Mouse (Mus musculus): ENCODE results near the gene Adamts3.
A peak's percentile ranks its signal among the peaks of the same experiment; 100 is the strongest.

Gene Adamts3

DNA sequence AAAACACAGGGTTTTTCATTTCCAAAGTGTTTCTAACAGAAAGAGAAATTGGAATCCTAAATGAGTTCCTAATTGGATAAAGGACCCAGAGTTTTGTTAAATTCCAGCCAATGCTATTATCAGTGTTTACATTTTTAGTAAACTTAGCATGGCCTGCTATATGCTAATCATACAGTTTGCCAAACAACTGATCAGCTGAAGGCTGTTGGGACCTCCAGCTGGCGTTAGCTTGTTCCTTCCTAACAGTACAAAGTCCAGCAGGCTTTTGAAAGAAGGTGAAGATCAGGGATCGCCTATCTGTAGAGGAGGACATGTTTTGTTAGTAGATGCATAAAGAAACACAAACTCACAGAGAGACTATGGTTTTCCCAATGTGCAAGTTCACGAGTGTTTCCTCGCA lies 173.7 kb downstream of the Adamts3 start:
- no peak for DNase-seq (ENCODE audit: low spot score)

DNA sequence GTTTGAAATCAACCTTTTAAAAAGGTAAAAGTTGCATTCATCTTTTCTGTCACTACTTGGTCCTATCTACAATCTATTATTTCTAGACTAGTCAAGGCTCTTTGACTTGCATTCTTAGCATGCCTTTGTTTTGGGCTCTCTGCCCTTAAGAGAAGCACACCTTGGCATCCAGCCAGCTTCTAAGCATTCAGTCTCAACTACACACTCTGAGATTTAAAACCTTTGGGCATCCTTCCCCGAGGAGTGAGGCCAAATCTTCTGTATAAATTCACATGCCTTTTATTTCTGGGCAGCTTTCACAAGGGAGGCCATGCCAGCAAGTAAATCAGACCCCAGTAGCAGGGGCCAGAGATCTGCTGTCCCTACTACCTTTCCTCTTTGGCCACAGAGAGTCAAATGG lies 178.9 kb downstream of the Adamts3 start:
- DNase-seq (ENCODE audit: low spot score), result peak; percentile 48

DNA sequence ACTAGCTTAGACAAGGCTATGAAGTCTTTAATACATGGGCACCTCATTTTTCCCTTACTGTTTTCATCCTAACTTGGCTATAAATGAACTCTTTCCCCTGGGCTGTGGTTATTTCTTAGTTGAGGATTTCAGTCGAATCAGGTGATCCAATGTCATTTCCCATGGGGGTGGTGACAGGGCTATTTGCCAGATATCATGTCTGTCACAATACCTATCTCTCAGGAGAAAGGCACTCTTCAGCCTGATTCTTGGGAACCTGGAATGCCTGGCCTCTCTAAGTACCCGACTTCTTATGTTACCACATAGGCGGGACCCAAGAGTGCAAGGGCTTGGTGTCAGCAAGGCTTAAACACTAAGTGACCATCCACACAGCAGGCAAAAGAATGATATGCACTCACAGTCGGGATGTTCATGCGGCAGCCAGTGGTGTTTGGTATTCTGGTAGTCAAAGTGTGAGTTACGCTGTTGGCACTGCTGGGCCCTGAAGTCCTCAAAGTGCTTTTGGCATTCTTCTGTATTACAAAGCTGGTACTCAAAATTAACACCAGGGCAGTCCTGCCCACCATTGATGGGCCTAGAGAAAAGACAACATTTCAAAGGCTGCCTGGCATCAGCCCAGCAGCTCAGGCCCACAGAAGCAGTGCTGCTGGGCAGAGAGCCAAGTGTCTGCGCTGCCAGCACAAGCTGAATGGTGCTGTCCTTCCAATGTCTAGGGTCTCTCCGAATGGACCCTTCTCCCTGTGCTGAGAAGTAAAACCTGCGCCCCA lies 181.7 kb downstream of the Adamts3 start:
- DNase-seq (ENCODE audit: low spot score), result peak; percentile 52

DNA sequence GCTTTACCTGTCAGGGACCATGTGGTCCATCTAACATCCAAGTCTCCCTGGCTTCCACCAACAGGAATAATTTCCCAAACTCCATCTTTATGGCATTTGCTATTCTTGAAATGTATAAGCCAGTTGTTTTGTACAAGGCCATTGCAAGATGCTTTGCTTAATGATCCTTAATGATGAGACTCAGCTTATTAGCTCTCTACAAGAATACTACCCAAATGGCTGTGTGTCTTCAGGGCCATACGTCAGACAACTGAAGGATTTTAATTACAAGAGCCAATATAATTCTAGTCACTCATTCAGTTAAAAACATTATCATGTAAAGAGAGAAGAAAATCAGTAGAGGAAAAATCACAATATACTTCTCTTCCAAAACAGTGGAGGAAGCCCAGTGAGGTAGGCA lies 195.3 kb downstream of the Adamts3 start:
- no peak for DNase-seq (ENCODE audit: low spot score)

DNA sequence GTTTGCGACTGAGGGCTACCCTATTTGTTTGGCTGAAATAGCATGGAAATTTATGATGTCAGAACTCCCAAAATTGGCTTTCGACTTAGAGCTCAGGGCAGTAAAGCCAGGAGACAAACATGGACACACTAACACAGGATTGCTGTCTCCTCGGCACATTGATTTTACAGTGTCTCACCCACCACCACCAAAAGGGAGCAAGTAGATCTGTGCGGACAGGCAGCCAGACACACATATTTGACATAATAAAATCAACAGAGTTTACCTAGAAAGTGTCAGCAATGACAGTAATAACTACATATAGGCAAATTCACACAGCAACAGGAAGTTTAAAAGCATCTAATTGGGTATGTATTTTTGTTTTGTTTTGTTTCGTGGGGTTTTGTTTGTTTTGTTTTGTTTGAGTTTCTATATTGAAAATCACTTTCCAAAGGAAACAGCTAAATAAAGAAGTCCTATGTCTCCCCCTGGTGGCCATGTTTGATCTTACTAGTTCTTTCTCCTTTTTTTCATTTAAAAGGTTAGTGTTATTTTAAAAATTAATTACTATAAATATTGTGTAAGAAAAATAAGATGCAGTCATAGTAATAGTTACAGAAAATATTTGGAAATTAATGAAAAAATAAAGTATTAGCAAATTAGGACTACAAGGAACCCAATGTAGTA lies 203.1 kb downstream of the Adamts3 start:
- peak; percentile 81 for DNase-seq (ENCODE audit: low spot score)

DNA sequence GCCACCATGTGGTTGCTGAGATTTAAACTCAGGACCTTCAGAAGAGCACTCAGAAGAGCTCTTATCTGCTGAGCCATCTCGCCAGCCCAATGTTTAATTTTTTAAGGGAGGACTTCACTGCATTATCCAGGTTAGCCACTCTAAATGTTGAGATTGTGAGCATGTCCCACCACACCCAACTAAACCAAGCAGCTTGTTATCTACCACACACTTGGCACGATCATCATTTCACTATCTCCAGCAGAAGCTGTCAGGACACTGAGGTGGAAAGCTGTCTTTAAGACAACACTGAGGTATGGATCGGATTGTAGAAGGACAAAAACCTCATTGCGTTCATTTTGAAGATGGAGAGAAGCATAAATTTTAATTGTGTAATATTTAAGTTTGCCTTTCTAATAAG lies 205.0 kb downstream of the Adamts3 start:
- no peak for DNase-seq (ENCODE audit: low spot score)

DNA sequence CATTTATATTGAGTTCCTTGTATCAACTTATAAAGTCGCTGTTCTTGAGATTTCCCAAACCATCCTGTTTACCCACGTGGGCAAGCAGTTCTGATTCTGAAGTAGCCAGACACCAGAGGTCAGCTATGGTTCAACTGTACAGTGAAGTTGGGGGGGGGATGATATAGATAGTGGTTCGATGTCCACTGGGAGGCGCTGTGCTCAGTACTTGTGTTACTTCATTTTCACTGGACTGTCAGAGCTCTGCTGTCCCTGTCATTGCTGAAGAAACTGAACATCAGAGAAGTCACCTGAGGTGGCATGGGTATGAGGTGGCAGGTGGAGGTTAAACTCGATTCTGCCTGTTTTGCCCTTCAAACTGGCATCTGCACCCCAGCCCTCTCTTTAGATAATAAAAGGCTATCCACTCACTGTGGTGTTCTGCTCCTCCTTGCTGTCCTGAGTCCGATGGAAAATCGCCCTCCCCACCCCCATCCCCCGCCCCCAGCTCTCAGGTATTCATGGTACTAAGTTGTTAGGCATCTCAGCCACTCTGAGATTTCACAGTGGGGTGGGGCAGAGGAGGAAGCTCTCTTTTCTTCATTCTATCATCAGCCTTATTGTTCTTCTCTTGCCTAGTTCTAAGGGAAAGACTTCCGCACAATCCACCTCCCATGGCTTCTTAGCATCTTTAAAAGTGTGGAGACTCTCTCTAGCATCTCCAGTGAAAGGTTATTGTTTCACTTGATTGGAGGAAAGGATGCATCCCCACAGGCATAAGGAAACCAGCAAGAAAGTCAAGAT lies 208.9 kb downstream of the Adamts3 start:
- DNase-seq (ENCODE audit: low spot score), result peak; percentile 52

DNA sequence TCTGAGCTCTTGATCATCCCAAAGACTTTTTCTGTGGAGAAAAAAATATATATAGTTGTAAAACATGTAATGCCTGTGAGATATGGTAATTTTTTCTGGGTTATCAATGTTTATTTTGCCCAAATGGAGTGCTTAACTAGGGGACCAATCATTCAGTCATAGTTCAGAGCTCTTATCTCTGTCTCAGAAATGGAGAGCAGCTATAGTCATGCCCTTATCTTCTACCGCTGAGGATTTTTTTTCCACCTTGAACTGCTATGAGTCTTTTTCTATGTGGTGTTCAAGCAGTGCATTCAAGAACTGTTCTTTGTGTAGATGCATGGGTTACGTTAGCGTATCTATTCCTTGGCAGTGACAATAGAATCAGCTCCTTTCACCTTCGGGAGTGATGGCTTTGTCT lies 210.2 kb downstream of the Adamts3 start:
- DNase-seq (ENCODE audit: low spot score), result no peak

DNA sequence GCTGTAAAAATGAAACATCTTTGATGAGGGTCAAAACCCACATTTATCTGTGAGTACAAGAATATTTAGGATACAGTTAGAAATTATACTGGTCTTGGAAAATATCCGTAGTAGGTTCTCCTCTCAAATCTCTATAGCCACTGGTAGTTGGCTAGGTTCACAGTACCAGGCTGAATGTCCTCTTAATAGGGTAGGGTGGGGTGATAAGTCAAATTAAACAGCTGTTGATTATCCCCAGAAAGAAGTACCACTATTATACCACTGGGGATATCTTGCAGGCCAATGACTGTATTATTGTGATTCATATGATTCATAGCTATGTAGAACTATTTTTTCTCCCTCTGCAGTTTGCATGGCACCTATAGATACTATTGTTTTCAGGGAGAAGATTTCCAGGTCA lies 228.8 kb downstream of the Adamts3 start:
- DNase-seq (ENCODE audit: low spot score), result no peak

DNA sequence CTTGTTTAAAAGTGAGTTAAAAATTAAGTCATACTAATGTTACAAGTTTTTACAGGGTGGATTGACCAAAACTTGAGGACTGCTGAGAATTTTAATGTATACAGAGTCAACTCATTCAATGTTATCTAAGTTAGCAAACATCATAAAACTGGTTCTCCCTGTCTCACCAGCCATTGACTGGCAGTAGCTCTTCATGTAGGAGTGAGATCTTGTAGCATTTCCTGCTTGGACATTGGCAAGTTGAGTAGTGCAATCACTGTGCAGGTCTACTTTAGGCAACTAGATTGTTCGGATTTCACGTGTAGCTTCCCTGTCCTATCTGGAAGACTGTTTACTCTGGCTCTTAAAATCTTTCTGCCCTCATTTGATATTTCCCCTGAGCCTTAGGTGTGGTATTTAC lies 229.3 kb downstream of the Adamts3 start:
- no peak for DNase-seq (ENCODE audit: low spot score)

DNA sequence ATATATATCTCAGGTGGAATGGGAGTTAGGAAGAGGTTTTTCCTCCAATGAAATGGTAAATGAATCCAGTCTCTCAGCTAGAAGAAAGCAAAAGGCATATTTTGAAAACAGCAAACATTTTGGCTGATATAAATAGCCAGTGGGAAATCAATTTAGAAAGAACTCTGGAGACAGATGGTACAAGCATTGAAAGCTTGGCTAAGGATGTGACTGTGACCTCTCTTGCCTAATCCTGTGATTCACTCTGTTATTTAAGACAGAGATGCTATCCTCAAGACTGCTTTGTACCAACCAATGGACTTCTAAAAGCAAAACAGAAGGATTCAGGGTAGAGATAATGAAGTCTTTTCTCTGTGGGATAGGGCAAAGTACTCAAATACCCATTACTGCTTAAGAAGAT lies 236.2 kb downstream of the Adamts3 start:
- no peak for DNase-seq (ENCODE audit: low spot score)

DNA sequence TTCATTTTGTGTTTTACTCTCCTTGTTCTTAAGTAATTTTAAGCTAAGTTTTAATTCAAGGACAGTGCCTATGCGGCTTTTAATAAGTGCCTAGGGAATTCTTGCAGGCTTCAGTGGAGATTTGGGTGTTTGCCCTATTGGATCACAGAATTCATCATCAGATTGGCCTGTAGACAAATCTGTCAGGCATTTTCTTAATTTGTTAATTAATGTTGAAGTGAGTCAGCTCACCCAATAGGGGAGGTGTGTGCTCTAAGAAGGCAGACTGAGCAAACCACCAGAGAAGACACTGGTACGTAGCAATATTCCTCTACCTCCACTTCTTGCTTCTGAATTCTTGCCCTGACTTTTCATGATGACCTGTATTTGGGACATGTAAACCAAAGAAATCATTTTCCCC lies 247.7 kb downstream of the Adamts3 start:
- no peak for DNase-seq (ENCODE audit: low spot score)

DNA sequence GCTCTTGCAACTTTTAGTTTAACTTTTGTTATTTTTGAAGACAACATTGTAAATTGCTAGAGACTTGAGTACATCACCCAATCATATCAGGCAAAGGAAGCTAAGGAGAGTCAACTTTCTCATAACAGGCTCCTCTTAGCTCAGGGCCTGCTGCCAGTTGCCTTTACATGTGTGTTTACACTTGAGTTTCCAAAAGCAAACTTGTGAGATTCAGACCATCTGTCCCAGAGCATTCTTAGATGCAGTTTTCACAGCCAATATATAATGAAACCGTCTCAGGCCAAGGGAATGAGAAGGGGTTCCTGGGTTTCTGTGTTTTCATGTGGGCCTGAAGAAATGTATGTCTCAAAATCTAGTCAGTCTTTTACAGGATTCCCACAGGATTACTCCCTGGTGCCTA lies 251.5 kb downstream of the Adamts3 start:
- DNase-seq (ENCODE audit: low spot score), result no peak

Measured in testis, postnatal 10 days (tissue).